Mouse (Mus musculus): ENCODE data around the gene Bloc1s2.

Bloc1s2 gene

GRCm38 (mm10) chr19:44145702-44146567 is at the start of gene Bloc1s2:
Gene Bloc1s2, minus strand, starts transcription at chr19:44146446.
- in situ Hi-C loops (cut with MboI; ENCODE audit: low sequenced_read_pairs), result no loop called here

- in situ Hi-C loops (cut with MboI; ENCODE audit: low sequenced_read_pairs), result no loop called here
These were observed 48.9 kb upstream of the Bloc1s2 start for GRCm38 (mm10) chr19:44195138-44195537.

- in situ Hi-C loops (cut with MboI; ENCODE audit: low sequenced_read_pairs), result no loop called here
These were observed 47.7 kb upstream of the Bloc1s2 start for GRCm38 (mm10) chr19:44193906-44194305.

GRCm38 (mm10) chr19:44192342-44192741 is 46.1 kb upstream of the Bloc1s2 start, which contains the start of gene Pkd2l1:
Gene Pkd2l1, minus strand, starts transcription at chr19:44192442.
- in situ Hi-C loops (cut with MboI; ENCODE audit: low sequenced_read_pairs), result no loop called here

- in situ Hi-C loops (cut with MboI; ENCODE audit: low sequenced_read_pairs), result no loop called here
These were observed 42.8 kb upstream of the Bloc1s2 start for GRCm38 (mm10) chr19:44189056-44189455.

GRCm38 (mm10) chr19:44183968-44184367 is 37.7 kb upstream of the Bloc1s2 start:
- in situ Hi-C loops (cut with MboI; ENCODE audit: low sequenced_read_pairs), result no loop called here

- in situ Hi-C loops (cut with MboI; ENCODE audit: low sequenced_read_pairs), result no loop called here
These were observed 34.3 kb upstream of the Bloc1s2 start for GRCm38 (mm10) chr19:44180502-44180901.

GRCm38 (mm10) chr19:44176741-44177140 is 30.5 kb upstream of the Bloc1s2 start:
- in situ Hi-C loops (cut with MboI; ENCODE audit: low sequenced_read_pairs), result no loop called here

- in situ Hi-C loops (cut with MboI; ENCODE audit: low sequenced_read_pairs), result no loop called here
These were observed 28.6 kb upstream of the Bloc1s2 start for GRCm38 (mm10) chr19:44174835-44175234.

- in situ Hi-C loops (cut with MboI; ENCODE audit: low sequenced_read_pairs), result no loop called here
These were observed 15.3 kb upstream of the Bloc1s2 start for GRCm38 (mm10) chr19:44161515-44161914.

- in situ Hi-C loops (cut with MboI; ENCODE audit: low sequenced_read_pairs), result no loop called here
These were observed 13.1 kb upstream of the Bloc1s2 start for GRCm38 (mm10) chr19:44159386-44159785.

GRCm38 (mm10) chr19:44157005-44157404 is 10.8 kb upstream of the Bloc1s2 start:
- in situ Hi-C loops (cut with MboI; ENCODE audit: low sequenced_read_pairs), result no loop called here

- in situ Hi-C loops (cut with MboI; ENCODE audit: low sequenced_read_pairs), result no loop called here
These were observed 7.5 kb upstream of the Bloc1s2 start for GRCm38 (mm10) chr19:44153781-44154180.

GRCm38 (mm10) chr19:44148991-44149390 is 2.7 kb upstream of the Bloc1s2 start:
- in situ Hi-C loops (cut with MboI; ENCODE audit: low sequenced_read_pairs), result no loop called here

GRCm38 (mm10) chr19:44148345-44148744 is 2.1 kb upstream of the Bloc1s2 start:
- in situ Hi-C loops (cut with MboI; ENCODE audit: low sequenced_read_pairs), result no loop called here

GRCm38 (mm10) chr19:44146951-44147350 is 705 bp upstream of the Bloc1s2 start:
- in situ Hi-C loops (cut with MboI; ENCODE audit: low sequenced_read_pairs), result no loop called here

- in situ Hi-C loops (cut with MboI; ENCODE audit: low sequenced_read_pairs), result no loop called here
These were observed 278 bp upstream of the Bloc1s2 start for GRCm38 (mm10) chr19:44146568-44146879.

- in situ Hi-C loops (cut with MboI; ENCODE audit: low sequenced_read_pairs), result no loop called here
These were observed 1.9 kb downstream of the Bloc1s2 start for GRCm38 (mm10) chr19:44144366-44144765.

- in situ Hi-C loops (cut with MboI; ENCODE audit: low sequenced_read_pairs), result no loop called here
These were observed 10.2 kb downstream of the Bloc1s2 start for GRCm38 (mm10) chr19:44135960-44136485.

- in situ Hi-C loops (cut with MboI; ENCODE audit: low sequenced_read_pairs), result no loop called here
These were observed 10.9 kb downstream of the Bloc1s2 start, which contains the start of gene Cwf19l1 for GRCm38 (mm10) chr19:44135072-44135959. Gene Cwf19l1, minus strand, starts transcription at chr19:44135876.

- in situ Hi-C loops (cut with MboI; ENCODE audit: low sequenced_read_pairs), result no loop called here
These were observed 13.3 kb downstream of the Bloc1s2 start for GRCm38 (mm10) chr19:44132917-44133316.

All from CH12F3 (cell line).